9 mouse cellular contexts compared by ENCODE assay signal in the genomic region with DNA sequence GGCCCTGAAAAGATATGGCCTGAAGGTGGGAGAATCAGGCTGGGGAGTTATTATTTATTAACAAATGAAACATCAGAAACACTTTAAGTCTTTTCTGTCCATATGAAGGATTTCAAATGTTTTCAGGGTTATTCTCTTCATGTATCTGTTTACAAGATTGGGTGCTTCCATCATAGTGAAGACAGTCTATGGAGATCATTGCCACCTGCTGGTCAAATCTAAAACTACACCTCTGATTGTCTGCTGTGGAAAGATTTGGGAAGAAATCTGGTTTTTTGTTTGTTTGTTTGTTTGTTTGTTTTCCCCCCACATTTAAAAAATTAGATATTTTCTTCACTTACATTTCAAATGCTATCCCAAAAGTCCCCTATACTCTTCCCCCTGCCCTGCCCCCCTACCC. TPM values are rescaled to one million over a fixed set of nuclear protein-coding genes. Genes with fewer than 3 reads are reported as not detected.
DNase-seq lines count a peak whose midpoint lies in the region; ATAC-seq and TF ChIP-seq lines count a peak whose summit lies in the region.
"Had no signal": no experiment of that assay in that cellular context is flagged by ENCODE, and none has a peak within 500 bp of the region (broad histone marks: within the 10 kb centered on the region; RNA-seq: fewer than 3 reads in every experiment).

No protein-coding gene starts in this region.

- H3K27ac ChIP-seq in liver, embryonic 11.5 days (ENCODE audit: low read depth, low read length), result no peak overlapping the region
- no peak overlapping the region for H3K27ac ChIP-seq in lung, postnatal 0 days (ENCODE audit: low read length)
- H3K27ac ChIP-seq: liver, embryonic 15.5 days had no signal

- ATAC-seq in cerebellum, adult (ENCODE audit: insufficient number of reproducible peaks, low FRiP score, low TSS enrichment), result no peak
- no peak for ATAC-seq in liver, embryonic 11.5 days (replicated peaks; ENCODE audit: low FRiP score)
- ATAC-seq in Patski, result no peak
- no peak for ATAC-seq in lung, postnatal 0 days

- in situ Hi-C loops in Patski (cut with MboI; ENCODE audit: low pct_unique_long_range_greater_than_20kb), result no loop called here

- POLR2A ChIA-PET in Patski (lab: Charles Lee), result no interaction called here

- H3K36me3 ChIP-seq in liver, embryonic 11.5 days (ENCODE audit: control insufficient read depth, insufficient read depth, low read length), result no peaks in the 10 kb centered on the region
- no peaks in the 10 kb centered on the region for H3K36me3 ChIP-seq in lung, postnatal 0 days (ENCODE audit: insufficient read depth, low read length)
- H3K36me3 ChIP-seq: liver, embryonic 15.5 days had no signal

- H3K9ac ChIP-seq in liver, embryonic 11.5 days (ENCODE audit: low read depth, low read length), result no peak overlapping the region
- H3K9ac ChIP-seq in lung, postnatal 0 days (replicated peaks; ENCODE audit: low read depth), result no peak overlapping the region
- H3K9ac ChIP-seq: liver, embryonic 15.5 days had no signal

- no peaks in the 10 kb centered on the region for H3K27me3 ChIP-seq in liver, embryonic 11.5 days (replicated peaks; ENCODE audit: control insufficient read depth, insufficient read depth, low read length)
- peaks cover 39% of the 10 kb centered on the region for H3K27me3 ChIP-seq in Patski
- H3K27me3 ChIP-seq in lung, postnatal 0 days (replicated peaks; ENCODE audit: insufficient read depth, low read length), result no peaks in the 10 kb centered on the region

- TF ChIP-seq CTCF in Patski (IDR thresholded peaks at IDR 0.05), result peak; percentile 51
- peak; percentile 68 for TF ChIP-seq CTCF in lung, postnatal 0 days (IDR thresholded peaks at IDR 0.05)

- intact Hi-C loops in heart, postnatal 36 days (cut with DNase I), result loop anchor here (1.0 kb wide), 1 partner anchor 195 kb away; no protein-coding TSS in a partner anchor

- no peaks in the 10 kb centered on the region for H3K4me1 ChIP-seq in liver, embryonic 11.5 days (replicated peaks; ENCODE audit: control insufficient read depth, insufficient read depth, low read length)
- H3K4me1 ChIP-seq in lung, postnatal 0 days (ENCODE audit: insufficient read depth, low read depth, low read length), result no peaks in the 10 kb centered on the region
- H3K4me1 ChIP-seq: liver, embryonic 15.5 days had no signal

- CTCF ChIA-PET in Patski (lab: Charles Lee), result no interaction called here

- no peak overlapping the region for H3K4me2 ChIP-seq in liver, embryonic 11.5 days
- H3K4me2 ChIP-seq in lung, postnatal 0 days (replicated peaks; ENCODE audit: low read depth, low read length), result no peak overlapping the region
- H3K4me2 ChIP-seq: liver, embryonic 15.5 days had no signal

- no peak for TF ChIP-seq EP300 in lung, postnatal 0 days (IDR thresholded peaks at IDR 0.05)

- H3K9me3 ChIP-seq in liver, embryonic 11.5 days (ENCODE audit: control insufficient read depth, low read length), result no peaks in the 10 kb centered on the region
- no peaks in the 10 kb centered on the region for H3K9me3 ChIP-seq in lung, postnatal 0 days (ENCODE audit: low read length)
- H3K9me3 ChIP-seq: liver, embryonic 15.5 days had no signal

- peak; percentile 28 to 58 for DNase-seq in cerebellum, adult 18-20 months
- DNase-seq in liver, result peak; percentile 25
- no peak for DNase-seq in liver, embryonic 11.5 days (ENCODE audit: low spot score)
- DNase-seq in Patski (ENCODE audit: low read depth, low spot score), result no peak
- DNase-seq in heart, postnatal 36 days, result peak; percentile 14 to 22
- DNase-seq in lung, postnatal 0 days (ENCODE audit: low spot score), result peak; percentile 25
- DNase-seq in ovary, postnatal 36 days (ENCODE audit: low spot score), result no peak

- no peak overlapping the region for H3K4me3 ChIP-seq in liver, embryonic 11.5 days (ENCODE audit: low read depth, low read length)
- H3K4me3 ChIP-seq in lung, postnatal 0 days (ENCODE audit: low read depth, low read length), result no peak overlapping the region
- H3K4me3 ChIP-seq: liver, embryonic 15.5 days had no signal

RNA-seq across cellular contexts. Expression of gene Nxf2, which starts 39.5 kb away (rescaled TPM):
- polyA plus RNA-seq in liver, embryonic 11.5 days (2014; fragmentation: Nextera tagmentation; extraction: Ambion mirVana), result 0.73 and 0.77 TPM in 2 replicates
- polyA plus RNA-seq in Patski (2021), result not detected
- total RNA-seq in heart, postnatal 36 days (2021), result under 1 TPM in 1 of 2 experiments, not detected in 1; 0.19 TPM
- 0.27 and 0.31 TPM in 2 replicates for polyA plus RNA-seq in lung, postnatal 0 days (2015; fragmentation: Nextera tagmentation; extraction: Ambion mirVana)

Comparison
In these comparisons a context has a peak if more than half of its experiments do, and no peak if none do; other contexts are left out.
1. DNase-seq: peak in cerebellum, adult 18-20 months (2 of 2), liver (single experiment), heart, postnatal 36 days (2 of 2) and lung, postnatal 0 days (single experiment); none in liver, embryonic 11.5 days (single experiment), Patski (single experiment) and ovary, postnatal 36 days (single experiment).